Mouse (Mus musculus) heart, postnatal 0 days (tissue): ENCODE data around the gene Dnase1l1. TPM values are rescaled to one million over a fixed set of nuclear protein-coding genes. Genes with fewer than 3 reads are reported as not detected.
A peak's percentile ranks its signal among the peaks of the same experiment; 100 is the strongest.

Source experiments
- ATAC-seq: fragments of 200-750 bp; cut with Nextera tagmentation; 2 replicates; pipeline ENCODE4 v1.8.0; 2017; ENCODE audit warnings: low read depth, moderate number of reproducible peaks, moderate library complexity; ENCODE audit not compliant: insufficient read depth
- DNase-seq: peaks from one replicate; pipeline ENCODE4 v3.0.0-alpha.2; 2016; ENCODE audit warnings: low spot score
- H3K27ac ChIP-seq: fragments of 300-500 bp; sonication (generic); 2 replicates; pipeline ENCODE4 v1.5.1; 2014; ENCODE audit warnings: low read depth, mild to moderate bottlenecking
- H3K27me3 ChIP-seq: fragments of 300-500 bp; sonication (generic); 2 replicates; pipeline ENCODE4 v1.6.1; 2014; ENCODE audit warnings: low read length, mixed read lengths; ENCODE audit not compliant: control insufficient read depth, insufficient read depth
- H3K36me3 ChIP-seq: fragments of 300-500 bp; sonication (generic); replicated peaks from 2 replicates; pipeline ENCODE4 v1.6.1; 2014; ENCODE audit warnings: low read length, mixed read lengths; ENCODE audit not compliant: control insufficient read depth, insufficient read depth
- H3K4me1 ChIP-seq: fragments of 300-500 bp; sonication (generic); 2 replicates; pipeline ENCODE4 v1.6.1; 2014; ENCODE audit warnings: antibody characterized with exemption; ENCODE audit not compliant: control insufficient read depth, insufficient read depth
- H3K4me2 ChIP-seq: fragments of 300-500 bp; sonication (generic); 2 replicates; pipeline ENCODE4 v1.6.1; 2014; ENCODE audit warnings: low read depth, mild to moderate bottlenecking, low read length, moderate library complexity
- H3K4me3 ChIP-seq: fragments of 300-500 bp; sonication (generic); 2 replicates; pipeline ENCODE4 v1.5.1; 2014; ENCODE audit warnings: low read depth, low read length
- H3K9ac ChIP-seq: fragments of 300-500 bp; sonication (generic); replicated peaks from 2 replicates; pipeline ENCODE4 v1.6.1; 2014; ENCODE audit warnings: low read depth, low read length, mixed read lengths
- H3K9me3 ChIP-seq: fragments of 300-500 bp; sonication (generic); replicated peaks from 2 replicates; pipeline ENCODE4 v1.6.1; 2016; ENCODE audit warnings: low read length; ENCODE audit not compliant: control insufficient read depth
- CTCF ChIP-seq: IDR thresholded peaks from 2 replicates; pipeline ENCODE4 v1.5.1; 2016; ENCODE audit warnings: antibody characterized with exemption, control low read depth, low read depth
- EP300 ChIP-seq: IDR thresholded peaks from 2 replicates; pipeline ENCODE4 v1.6.1; 2016; ENCODE audit warnings: antibody characterized with exemption, low read depth
- WGBS: fragments of 180-500 bp; shearing (Covaris S2); extraction: QIAGEN DNeasy Blood & Tissue Kit; methylation state at CpG from one replicate; pipeline ENCODE4 v1.1.7; 2014; 5-methylcytosine and 5-hydroxymethylcytosine counted together
- polyA plus RNA-seq: library from polyadenylated mRNA; unstranded; fragments of >200 nt; fragmentation: Nextera tagmentation; extraction: Ambion mirVana; gene quantifications from 2 replicates; pipeline ENCODE4 v1.2.1, GENCODE M21; 2015
- total RNA-seq: library from RNA; depleted of rRNA; stranded (reverse); fragments of >200 nt; gene quantifications from 2 replicates; pipeline ENCODE4 v1.2.3, GENCODE M21; 2014; ENCODE audit warnings: low replicate concordance

The Dnase1l1 gene
- total and polyA plus RNA-seq, 2 experiments from 2014 or later: 14.5 to 26.5 TPM

DNA sequence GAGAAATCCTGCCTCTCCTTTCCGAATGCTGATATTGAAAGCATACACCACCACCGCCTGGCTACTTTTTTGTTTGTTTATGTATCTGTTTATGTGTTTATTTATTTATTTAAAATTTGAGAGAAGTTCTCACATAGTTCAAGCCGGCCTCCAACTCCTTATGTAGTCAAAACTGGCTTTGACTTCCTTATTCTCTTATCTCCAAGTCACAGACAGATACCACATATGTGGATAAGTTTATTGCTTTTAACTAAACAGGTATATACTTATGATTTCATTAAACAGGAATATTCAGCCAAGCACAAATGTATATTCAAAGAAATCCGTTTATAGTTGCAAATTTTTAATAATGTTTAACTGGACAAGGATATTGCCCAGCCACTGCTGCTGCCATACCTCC is 11.3 kb upstream of the Dnase1l1 start:
- Histone ChIP-seq H3K4me1 (no peaks in the 10 kb centered on the region), H3K9ac (no peak overlapping the region), H3K27ac (no peak overlapping the region), H3K4me2 (no peak overlapping the region), H3K36me3 (no peaks in the 10 kb centered on the region), H3K9me3 (no peaks in the 10 kb centered on the region), H3K27me3 (no peaks in the 10 kb centered on the region), H3K4me3 (no peak overlapping the region)
- no peak for ATAC-seq
- WGBS: 66% methylated on average over 4 of the region's 4 CpGs
- TF ChIP-seq EP300 (no peak), CTCF (no peak)
- DNase-seq: no peak

GRCm38 (mm10) chrX:74283092-74283437 is 928 bp upstream of the Dnase1l1 start:
- TF ChIP-seq EP300 (no peak; the same call in 1 of the 2 replicates), CTCF (no peak)
- H3K4me1 ChIP-seq: 0 out of 2 replicates have a peak, but pooled peaks cover 3% of the 10 kb centered on the region
- DNase-seq (no peak), ATAC-seq (0 out of 2 replicates have a peak, but pooled peaks have one; percentile 5)
- peak overlapping the region; percentile 95 for H3K27ac ChIP-seq
- no peaks in the 10 kb centered on the region for H3K36me3 ChIP-seq
- peak overlapping the region; percentile 70 for H3K9ac ChIP-seq
- peak overlapping the region; percentile 69 for H3K4me2 ChIP-seq
- no peaks in the 10 kb centered on the region for H3K9me3 ChIP-seq
- H3K4me3 ChIP-seq: peak overlapping the region; percentile 66
- 17% methylated on average over 5 of the region's 5 CpGs for WGBS
- H3K27me3 ChIP-seq: no peaks in the 10 kb centered on the region

DNA sequence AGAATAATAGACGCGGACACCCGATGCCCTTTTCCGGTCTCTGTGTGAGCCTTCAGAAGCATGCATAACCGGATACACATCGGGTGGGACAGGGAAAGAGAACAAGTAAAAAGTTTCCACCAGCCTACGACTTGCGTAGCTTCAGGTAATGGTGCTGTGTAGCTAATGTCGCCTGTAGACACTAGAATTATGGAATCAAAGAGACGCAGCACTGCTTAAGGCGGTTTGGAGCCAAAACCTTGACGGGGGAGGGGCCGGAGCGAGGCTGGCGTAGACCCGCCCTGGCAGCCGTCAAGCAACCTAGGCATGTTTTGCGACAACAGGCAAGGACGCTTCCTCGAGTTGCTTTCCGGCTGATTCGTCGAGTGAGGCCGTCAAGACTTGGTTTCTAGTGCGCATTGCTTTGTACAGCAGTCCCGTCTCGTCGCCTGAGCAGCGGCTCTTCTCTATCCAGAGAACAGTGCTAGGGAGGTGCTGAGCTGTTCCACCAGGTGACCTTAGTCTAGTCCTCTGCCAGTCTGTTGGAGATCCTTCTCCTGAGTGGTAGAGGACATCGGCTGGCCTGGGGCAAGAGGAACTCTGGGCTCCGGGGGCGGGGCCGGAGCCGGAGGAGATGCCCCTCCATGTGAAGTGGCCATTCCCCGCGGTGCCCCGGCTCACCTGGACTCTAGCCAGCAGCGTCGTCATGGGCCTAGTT is 406 bp upstream of the Dnase1l1 start:
- TF ChIP-seq CTCF (no peak), EP300 (no peak; the same call in 1 of the 2 replicates)
- H3K4me3 ChIP-seq: peak overlapping the region; percentile 66
- H3K4me1 ChIP-seq: 0 out of 2 replicates have a peak, but pooled peaks cover 3% of the 10 kb centered on the region
- DNase-seq (peak; percentile 81), ATAC-seq (peak; percentile 75)
- H3K27me3 ChIP-seq: no peaks in the 10 kb centered on the region
- peak overlapping the region; percentile 95 for H3K27ac ChIP-seq
- 15% methylated on average over 39 of the region's 39 CpGs for WGBS
- H3K4me2 ChIP-seq: peak overlapping the region; percentile 69
- no peaks in the 10 kb centered on the region for H3K36me3 ChIP-seq
- no peaks in the 10 kb centered on the region for H3K9me3 ChIP-seq
- peak overlapping the region; percentile 70 for H3K9ac ChIP-seq

DNA sequence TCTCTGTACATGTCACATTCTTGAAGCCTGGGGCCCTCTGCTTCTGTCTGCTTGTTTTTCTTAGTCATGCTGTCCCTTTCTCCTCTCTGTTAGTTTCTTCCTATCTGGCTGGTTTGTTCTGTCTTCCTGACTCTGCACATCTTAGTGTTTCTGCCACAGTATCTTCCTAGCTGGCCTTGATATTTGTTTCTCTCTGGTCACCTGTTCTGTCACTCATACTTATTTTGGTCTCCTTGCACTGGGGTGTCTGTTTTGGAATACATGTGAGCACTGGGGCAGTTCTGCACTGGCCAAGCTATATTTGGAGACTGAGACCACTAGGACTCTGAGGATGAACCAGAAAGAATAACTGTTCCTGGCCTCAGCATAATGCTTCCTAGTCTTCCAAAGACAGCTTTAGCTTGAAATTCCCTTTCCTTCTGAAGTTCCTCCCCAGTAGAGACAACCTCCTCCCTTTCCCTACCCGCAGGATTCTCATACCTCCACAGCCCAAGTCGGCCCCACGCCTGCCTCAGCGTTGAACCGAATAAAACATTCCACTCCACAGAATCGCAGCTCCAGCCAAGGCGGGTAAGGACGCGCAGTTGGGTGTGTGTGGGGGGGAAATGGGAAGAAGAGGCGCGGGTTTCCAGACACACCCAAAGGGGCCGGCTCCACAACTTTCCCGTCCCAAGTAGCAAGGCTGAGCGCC is 951 bp downstream of the Dnase1l1 start:
- DNase-seq: peak; percentile 5
- 13% methylated on average over 14 of the region's 14 CpGs for WGBS
- Histone ChIP-seq H3K9ac (peak overlapping the region; percentile 6; the same call in 1 of the 2 replicates), H3K27ac (peak overlapping the region; percentile 95), H3K4me2 (peak overlapping the region; percentile 69), H3K4me3 (peak overlapping the region; percentile 66), H3K9me3 (no peaks in the 10 kb centered on the region), H3K36me3 (no peaks in the 10 kb centered on the region), H3K4me1 (0 out of 2 replicates have a peak, but pooled peaks cover 3% of the 10 kb centered on the region), H3K27me3 (no peaks in the 10 kb centered on the region)
- no peak for ATAC-seq
- TF ChIP-seq CTCF (no peak), EP300 (no peak)

GRCm38 (mm10) chrX:74277916-74278315 is 4.2 kb downstream of the Dnase1l1 start:
- Histone ChIP-seq H3K27me3 (no peaks in the 10 kb centered on the region), H3K4me2 (no peak overlapping the region), H3K9ac (no peak overlapping the region), H3K4me1 (no peaks in the 10 kb centered on the region), H3K9me3 (no peaks in the 10 kb centered on the region), H3K36me3 (no peaks in the 10 kb centered on the region), H3K27ac (no peak overlapping the region), H3K4me3 (no peak overlapping the region)
- WGBS: 74% methylated on average over 7 of the region's 8 CpGs
- TF ChIP-seq CTCF (no peak), EP300 (no peak)
- ATAC-seq: no peak
- DNase-seq: no peak
